Mouse (Mus musculus) testis, adult 10 weeks (tissue): Measurements from ENCODE around the gene Olfr571. TPM values are rescaled to one million over a fixed set of nuclear protein-coding genes. Genes with fewer than 3 reads are reported as not detected.

Experiments
- polyA plus RNA-seq: library from polyadenylated mRNA; stranded (reverse); fragments of 350-450 nt; fragmentation: Illumina TruSeq; extraction: RNeasy Lipid Tissue Mini Kit (QIAGEN cat#74804); gene quantifications from one replicate; pipeline ENCODE4 v1.2.3, GENCODE M21; 2014; ENCODE audit warnings: low read depth, low replicate concordance

Gene Olfr571
- not detected for polyA plus RNA-seq

DNA sequence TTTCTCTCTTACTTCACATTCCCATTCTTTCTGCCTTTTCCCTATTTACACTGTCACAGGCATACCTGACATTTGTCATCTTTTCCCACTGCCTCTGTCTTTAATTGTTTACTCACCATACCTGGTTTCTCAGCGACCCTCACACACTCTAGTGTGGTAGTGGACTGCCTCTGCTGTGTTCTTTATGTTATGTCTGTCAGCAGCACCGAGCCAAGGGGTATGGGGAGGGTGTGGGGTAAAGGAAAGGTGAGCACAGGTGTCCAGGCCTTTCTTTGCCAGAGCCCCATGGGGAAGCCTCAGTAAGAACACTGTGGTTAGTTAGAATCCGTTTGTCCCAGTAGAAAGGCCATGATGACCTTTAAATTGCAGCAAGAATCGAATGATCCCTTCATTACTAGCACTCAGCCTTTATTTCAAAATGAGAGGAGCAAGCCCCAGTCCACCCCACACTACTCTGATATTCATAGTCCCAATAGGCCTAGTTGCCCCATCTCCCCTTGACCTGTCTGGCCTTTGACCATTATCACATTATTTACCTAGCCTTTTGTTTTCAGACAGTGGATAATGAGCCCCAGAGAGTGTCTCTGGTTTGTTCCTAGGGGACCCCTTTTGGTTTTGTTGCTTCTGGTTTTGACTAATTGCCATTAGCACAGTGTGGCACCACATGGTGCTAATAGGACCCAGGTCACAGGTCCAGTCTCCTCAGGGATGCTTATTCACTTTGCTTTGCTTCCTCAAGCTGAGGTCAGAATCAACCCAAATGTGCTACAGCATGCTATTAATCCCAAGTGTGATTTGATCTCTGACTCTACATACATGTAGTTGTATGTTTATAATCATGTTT, at the start of gene Olfr571:
Olfr571 (minus strand) TSS at position 505 of the 844 bp plus-strand sequence.

DNA sequence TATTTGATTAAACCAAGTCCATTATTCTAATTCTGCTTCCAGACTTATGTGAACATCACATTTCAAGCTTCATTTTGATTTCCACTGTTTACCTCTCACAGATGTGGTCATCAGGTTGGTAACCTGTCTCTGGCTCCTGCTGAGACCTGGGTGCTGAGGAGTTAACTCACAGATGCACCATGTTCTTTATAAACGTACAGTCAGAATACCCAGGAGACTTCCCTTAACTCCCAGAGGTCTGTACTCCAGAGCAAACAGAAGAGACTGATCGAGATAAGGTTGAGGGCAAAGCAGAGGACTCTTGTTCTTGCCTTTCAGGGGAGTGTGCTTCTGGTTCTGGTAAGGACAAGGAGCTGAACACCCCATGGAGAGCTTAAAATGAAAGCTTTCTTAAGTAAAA, 45.0 kb upstream of the Olfr571 start, which contains the start of gene Olfr576:
Olfr576 (plus strand) TSS at position 301 of the 400 bp plus-strand sequence.

DNA sequence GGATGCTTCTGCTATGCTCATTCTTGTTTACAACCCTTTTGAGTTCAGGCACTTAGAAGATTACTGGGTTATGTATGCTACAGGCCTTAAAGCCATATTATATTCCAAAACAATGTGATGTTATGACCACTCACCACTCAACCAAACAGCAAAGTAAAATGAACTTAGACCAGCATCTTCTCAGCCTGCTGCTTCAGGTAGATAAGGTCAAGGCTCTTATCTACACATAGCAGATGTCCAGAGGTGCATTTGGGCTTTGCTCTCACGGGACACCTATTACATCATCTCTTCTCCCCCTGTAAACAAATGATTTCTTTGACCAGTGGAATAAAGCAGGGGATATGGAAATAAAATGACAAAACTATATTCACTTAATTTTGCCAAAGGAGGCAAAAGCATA, 41.3 kb upstream of the Olfr571 start, which contains the start of gene Olfr575:
Olfr575 (minus strand) TSS at position 183 of the 400 bp plus-strand sequence.

DNA sequence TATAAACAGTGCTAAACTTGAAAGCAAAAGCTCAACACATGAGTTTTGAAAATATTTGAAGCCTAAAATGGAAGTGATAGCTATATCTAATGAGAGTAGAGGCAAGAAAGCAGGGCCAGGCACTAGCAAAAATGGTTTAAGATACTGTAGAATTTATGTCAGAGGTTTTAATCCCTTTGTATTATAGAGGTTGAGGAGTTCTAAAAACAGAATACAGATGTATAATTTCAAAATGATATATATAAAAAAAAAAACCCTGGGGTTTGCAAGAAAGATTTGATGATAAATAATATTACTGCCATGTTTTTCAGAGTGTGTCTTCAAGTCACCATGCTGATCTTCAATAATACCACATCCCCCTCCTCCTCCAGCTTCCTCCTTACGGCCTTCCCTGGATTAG, 30.8 kb upstream of the Olfr571 start, which contains the start of gene Olfr574:
Olfr574 (plus strand) TSS at position 301 of the 400 bp plus-strand sequence.

DNA sequence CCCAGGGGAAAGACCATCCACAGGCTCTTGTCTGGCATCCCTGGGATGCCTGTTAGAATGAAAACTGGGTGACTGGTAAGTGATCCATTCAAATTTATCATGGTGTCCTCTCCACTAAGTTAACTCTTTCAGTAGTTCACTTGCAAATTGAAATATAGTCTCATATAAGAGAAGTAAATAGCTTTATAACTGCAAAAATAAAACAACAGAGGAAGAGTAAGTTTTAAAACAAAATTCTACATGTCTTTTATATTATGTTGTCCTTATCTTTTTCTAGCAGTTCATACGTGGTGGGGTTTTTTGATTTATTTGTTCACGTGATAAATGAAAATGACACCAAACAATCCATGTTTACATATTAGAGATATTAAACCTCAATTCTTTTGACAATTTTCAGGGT, 25.1 kb upstream of the Olfr571 start, which contains the start of gene Olfr573-ps1:
Olfr573-ps1 (minus strand) TSS at position 101 of the 400 bp plus-strand sequence.

DNA sequence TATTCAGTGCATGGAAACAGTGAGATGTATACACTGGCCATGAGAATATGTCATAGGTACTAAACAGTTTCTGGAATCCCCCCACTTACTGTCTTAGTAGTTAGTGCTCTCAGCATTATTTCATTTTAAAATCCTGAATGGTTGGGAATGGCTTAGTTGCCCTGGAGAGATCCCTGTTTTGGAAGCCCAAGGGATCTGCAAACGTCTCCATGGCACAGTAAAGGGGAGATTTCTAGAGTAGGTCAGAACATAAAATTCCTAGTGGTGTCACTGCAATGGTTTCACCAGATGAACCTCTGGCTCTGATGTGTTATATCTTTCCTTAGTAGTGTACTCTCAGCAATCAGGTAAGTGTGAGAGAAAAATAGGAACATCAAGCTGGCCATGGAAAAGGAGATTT, 6.8 kb upstream of the Olfr571 start, which contains the start of gene Olfr572:
Olfr572 (plus strand) TSS at position 301 of the 400 bp plus-strand sequence.

DNA sequence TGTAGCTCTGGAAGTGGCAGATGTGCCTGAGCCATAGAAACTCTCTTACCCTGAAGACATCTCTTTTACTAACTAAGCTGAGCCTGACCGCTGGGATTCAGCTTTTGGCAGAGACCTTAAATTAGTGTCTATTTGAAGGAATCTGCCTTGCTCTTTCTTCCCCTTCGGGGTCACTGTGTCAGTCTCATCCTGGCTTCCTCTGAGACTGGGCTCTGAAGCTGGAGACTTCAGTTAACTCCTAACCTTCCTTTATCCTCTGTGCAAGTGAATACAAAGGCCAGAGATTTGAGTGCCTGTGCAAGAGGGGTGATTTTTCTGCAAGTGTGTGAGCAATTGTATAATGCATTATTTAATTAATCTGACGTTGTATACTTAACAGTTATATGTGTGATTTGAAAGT, 26.6 kb downstream of the Olfr571 start, which contains the start of gene Olfr569:
Olfr569 (minus strand) TSS at position 101 of the 400 bp plus-strand sequence.

DNA sequence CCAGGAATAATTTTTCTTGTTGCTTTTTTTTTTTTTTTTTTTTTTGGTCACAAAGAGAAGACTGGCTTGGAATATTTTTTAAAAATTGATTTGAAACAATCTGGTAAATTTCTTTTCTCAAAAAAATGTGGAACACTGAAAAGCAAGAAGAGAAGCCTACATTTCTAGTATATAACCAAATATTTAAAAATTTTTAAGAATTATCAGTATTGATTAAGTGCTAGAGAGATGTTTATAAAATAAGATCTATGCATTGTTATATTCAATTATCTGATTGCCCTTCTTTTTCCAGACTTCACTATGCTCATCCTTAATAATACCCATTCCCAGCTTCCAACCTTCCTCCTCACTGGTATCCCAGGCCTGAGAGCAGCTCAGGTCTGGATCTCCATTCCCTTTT, 40.5 kb downstream of the Olfr571 start, which contains the start of gene Olfr568:
Olfr568 (plus strand) TSS at position 301 of the 400 bp plus-strand sequence.

DNA sequence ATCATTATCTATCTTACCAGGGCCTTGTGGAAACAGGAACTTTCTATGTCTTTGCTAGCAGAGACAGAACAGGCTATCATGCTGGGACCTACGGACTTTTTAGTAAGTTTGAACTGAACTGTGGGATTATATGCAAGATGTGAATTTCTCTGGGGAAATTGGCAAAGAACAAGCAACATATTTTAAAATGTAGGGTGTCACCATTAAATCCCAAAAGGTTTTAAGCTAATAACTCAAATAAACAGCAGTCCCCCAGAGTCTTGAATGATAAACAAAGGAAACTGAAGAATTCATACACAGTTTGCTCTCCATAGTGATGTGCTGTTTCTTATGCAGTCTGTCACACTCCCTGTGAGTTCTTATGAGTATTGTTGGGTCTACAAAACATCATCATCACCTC, 58.7 kb downstream of the Olfr571 start, which contains the start of gene Olfr566:
Olfr566 (minus strand) TSS at position 101 of the 400 bp plus-strand sequence.

Other genes with a start within 250 kb of the Olfr571 start
- gene Trim68, start 230.2 kb downstream of the Olfr571 start, polyA plus RNA-seq, result 5.6 TPM
- gene Olfr557, start 221.6 kb downstream of the Olfr571 start, polyA plus RNA-seq, result not detected
- gene Olfr558, start 215.3 kb downstream of the Olfr571 start, polyA plus RNA-seq, result 0.48 TPM
- 0.08 TPM for gene Olfr33, start 198.5 kb downstream of the Olfr571 start, polyA plus RNA-seq
- not detected for gene Olfr559, start 190.0 kb downstream of the Olfr571 start, polyA plus RNA-seq
- not detected for gene Olfr560, start 158.2 kb downstream of the Olfr571 start, polyA plus RNA-seq
- 0.34 TPM for gene Olfr78, start 158.1 kb downstream of the Olfr571 start, polyA plus RNA-seq
- gene Olfr561, start 146.3 kb downstream of the Olfr571 start, polyA plus RNA-seq, result not detected
- not detected for gene Olfr564, start 114.1 kb downstream of the Olfr571 start, polyA plus RNA-seq
- not detected for gene Olfr566, start 58.8 kb downstream of the Olfr571 start, polyA plus RNA-seq
- 0.24 TPM for gene Olfr568, start 40.4 kb downstream of the Olfr571 start, polyA plus RNA-seq
- not detected for gene Olfr569, start 26.7 kb downstream of the Olfr571 start, polyA plus RNA-seq
- gene Olfr570, start 23.0 kb downstream of the Olfr571 start, polyA plus RNA-seq, result not detected
- not detected for gene Olfr572, start 6.9 kb upstream of the Olfr571 start, polyA plus RNA-seq
- not detected for gene Olfr573-ps1, start 25.0 kb upstream of the Olfr571 start, polyA plus RNA-seq
- not detected for gene Olfr574, start 30.9 kb upstream of the Olfr571 start, polyA plus RNA-seq
- gene Olfr575, start 41.2 kb upstream of the Olfr571 start, polyA plus RNA-seq, result not detected
- not detected for gene Olfr576, start 45.1 kb upstream of the Olfr571 start, polyA plus RNA-seq
- gene Olfr577, start 58.4 kb upstream of the Olfr571 start, polyA plus RNA-seq, result not detected
- gene Olfr578, start 71.8 kb upstream of the Olfr571 start, polyA plus RNA-seq, result not detected
- not detected for gene Olfr582, start 120.5 kb upstream of the Olfr571 start, polyA plus RNA-seq
- gene Olfr583, start 133.8 kb upstream of the Olfr571 start, polyA plus RNA-seq, result not detected
- gene Olfr584, start 164.3 kb upstream of the Olfr571 start, polyA plus RNA-seq, result not detected
- gene Olfr585, start 180.2 kb upstream of the Olfr571 start, polyA plus RNA-seq, result not detected
- not detected for gene Olfr586, start 208.1 kb upstream of the Olfr571 start, polyA plus RNA-seq
- not detected for gene Olfr588-ps1, start 223.3 kb upstream of the Olfr571 start, polyA plus RNA-seq
- gene Olfr589, start 238.8 kb upstream of the Olfr571 start, polyA plus RNA-seq, result not detected